Mouse (Mus musculus) layer of hippocampus, adult 9-10 months (tissue): ENCODE measurements at regions not wholly inside any gene's neighbourhood (a gene's known extent, or its start where the extent isn't known, plus 50 kb on each side); places are given as distances from the start of the nearest gene placed in this dataset.
A peak's percentile ranks its signal among the peaks of the same experiment; 100 is the strongest.

Experiments
- DNase-seq: peaks from one replicate; pipeline ENCODE4 v3.0.0; 2022; ENCODE audit warnings: low spot score

GRCm38 (mm10) chr5:101295941-101296340, 368.9 kb downstream of the Nkx6-1 start:
- DNase-seq: no peak

GRCm38 (mm10) chr5:101294031-101294430, 370.8 kb downstream of the Nkx6-1 start:
- DNase-seq: no peak

GRCm38 (mm10) chr5:101288358-101288757, 376.4 kb downstream of the Nkx6-1 start:
- DNase-seq: no peak

- no peak for DNase-seq
These were observed 378.9 kb downstream of the Nkx6-1 start for GRCm38 (mm10) chr5:101285941-101286340.

- no peak for DNase-seq
These were observed 405.0 kb downstream of the Gpat3 start for GRCm38 (mm10) chr5:101250474-101250873.

- DNase-seq: peak; percentile 30
These were observed 397.1 kb downstream of the Gpat3 start for GRCm38 (mm10) chr5:101242651-101243050.

- DNase-seq: no peak
These were observed 394.0 kb downstream of the Gpat3 start for GRCm38 (mm10) chr5:101239298-101240118.

GRCm38 (mm10) chr5:101236163-101236693, 390.7 kb downstream of the Gpat3 start:
- no peak for DNase-seq

- no peak for DNase-seq
These were observed 376.9 kb downstream of the Gpat3 start for GRCm38 (mm10) chr5:101222390-101222789.

GRCm38 (mm10) chr5:101218082-101218481, 372.6 kb downstream of the Gpat3 start:
- DNase-seq: no peak

- no peak for DNase-seq
These were observed 371.5 kb downstream of the Gpat3 start for GRCm38 (mm10) chr5:101216837-101217571.

- no peak for DNase-seq
These were observed 366.5 kb downstream of the Gpat3 start for GRCm38 (mm10) chr5:101211974-101212373.

- DNase-seq: no peak
These were observed 362.6 kb downstream of the Gpat3 start for GRCm38 (mm10) chr5:101208150-101208549.

GRCm38 (mm10) chr5:101195501-101195900, 350.0 kb downstream of the Gpat3 start:
- DNase-seq: no peak

- DNase-seq: no peak
These were observed 345.5 kb downstream of the Gpat3 start for GRCm38 (mm10) chr5:101190976-101191375.

GRCm38 (mm10) chr5:101173183-101173582, 327.7 kb downstream of the Gpat3 start:
- no peak for DNase-seq

GRCm38 (mm10) chr5:101172782-101173181, 327.3 kb downstream of the Gpat3 start:
- DNase-seq: no peak

- no peak for DNase-seq
These were observed 323.6 kb downstream of the Gpat3 start for GRCm38 (mm10) chr5:101169074-101169473.

GRCm38 (mm10) chr5:101163624-101164213, 318.2 kb downstream of the Gpat3 start:
- no peak for DNase-seq

- DNase-seq: no peak
These were observed 317.6 kb downstream of the Gpat3 start for GRCm38 (mm10) chr5:101163112-101163511.

- DNase-seq: no peak
These were observed 311.9 kb downstream of the Gpat3 start for GRCm38 (mm10) chr5:101157416-101157815.

GRCm38 (mm10) chr5:101146345-101146744, 300.8 kb downstream of the Gpat3 start:
- no peak for DNase-seq
